Comparison of ENCODE assay signal across 18 mouse cellular contexts in the genomic region with DNA sequence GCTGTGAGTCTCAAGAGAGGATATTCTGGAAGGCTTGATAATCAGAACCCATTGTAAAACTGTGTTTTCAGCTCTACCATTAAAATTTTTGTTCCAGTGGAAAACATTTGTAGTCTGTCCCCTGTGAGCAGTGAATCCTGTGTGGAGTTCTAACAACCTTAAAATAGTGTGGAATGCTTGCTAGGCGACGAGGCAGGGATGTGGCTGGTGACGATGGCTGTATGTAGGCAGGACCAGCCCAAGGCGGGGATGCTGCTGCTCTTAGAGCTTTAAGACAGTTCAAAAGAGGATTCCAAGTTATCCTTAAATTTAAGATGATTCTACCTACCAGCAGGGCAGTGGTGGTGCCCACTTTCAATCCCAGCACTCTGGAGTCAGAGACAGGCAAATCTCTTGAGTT.
"Had no signal": no experiment of that assay in that cellular context is flagged by ENCODE, and none has a peak within 500 bp of the region (broad histone marks: within the 10 kb centered on the region; RNA-seq: fewer than 3 reads in every experiment).

No protein-coding gene starts in this region.

- H3K27ac ChIP-seq: kidney, embryonic 15.5 days; limb, embryonic 13.5 days; liver, embryonic 13.5 days; neural tube, embryonic 12.5 days; neural tube, embryonic 15.5 days; stomach, postnatal 0 days had no signal

- H3K36me3 ChIP-seq: kidney, embryonic 15.5 days; limb, embryonic 13.5 days; liver, embryonic 13.5 days; neural tube, embryonic 12.5 days; neural tube, embryonic 15.5 days had no signal

- H3K4me3 ChIP-seq: kidney, embryonic 15.5 days; limb, embryonic 13.5 days; liver, embryonic 13.5 days; neural tube, embryonic 12.5 days; neural tube, embryonic 15.5 days had no signal

- H3K27me3 ChIP-seq: kidney, embryonic 15.5 days; limb, embryonic 13.5 days; liver, embryonic 13.5 days; neural tube, embryonic 12.5 days; neural tube, embryonic 15.5 days had no signal

- H3K9ac ChIP-seq: kidney, embryonic 15.5 days; limb, embryonic 13.5 days; liver, embryonic 13.5 days; neural tube, embryonic 12.5 days; neural tube, embryonic 15.5 days had no signal

- H3K9me3 ChIP-seq: kidney, embryonic 15.5 days; limb, embryonic 13.5 days; liver, embryonic 13.5 days; neural tube, embryonic 12.5 days; neural tube, embryonic 15.5 days had no signal

- DNase-seq: kidney, adult 2 months; kidney, postnatal 10 days; kidney, postnatal 36 days; layer of hippocampus, postnatal 36 days; liver, embryonic 13.5 days; lung, adult 2 months; lung, postnatal 14 days; lung, postnatal 4 days; midbrain, embryonic 14.5 days; right cerebral cortex, postnatal 25 days; thymus, adult 2 months; thymus, postnatal 14 days; thymus, postnatal 4 days had no signal
